Mouse (Mus musculus) limb, embryonic 11.5 days (tissue): ENCODE data around the gene Ntn5. TPM values are rescaled to one million over a fixed set of nuclear protein-coding genes. Genes with fewer than 3 reads are reported as not detected.
A peak's percentile ranks its signal among the peaks of the same experiment; 100 is the strongest.
"Not testable (repeated sequence)": the region's sequence is repeated elsewhere in the genome, so short reads cannot be mapped to it uniquely, and the experiment has no call there.

Source experiments
- ATAC-seq: fragments of 200-750 bp; cut with Nextera tagmentation; 2 replicates; pipeline ENCODE4 v1.8.0; 2017; ENCODE audit warnings: low read depth; ENCODE audit not compliant: insufficient number of reproducible peaks, low FRiP score, low TSS enrichment
- DNase-seq: peaks from one replicate; pipeline ENCODE4 v3.0.0-alpha.2; 2015; ENCODE audit warnings: low spot score
- H3K27ac ChIP-seq: fragments of 300-500 bp; sonication (generic); replicated peaks from 2 replicates; pipeline ENCODE4 v1.5.1; 2014; ENCODE audit warnings: low read depth, mild to moderate bottlenecking, low read length
- H3K27me3 ChIP-seq: fragments of 300-500 bp; sonication (generic); 2 replicates; pipeline ENCODE4 v1.6.1; 2014; ENCODE audit warnings: mild to moderate bottlenecking, low read length, mixed read lengths; ENCODE audit not compliant: control insufficient read depth, insufficient read depth
- H3K36me3 ChIP-seq: fragments of 300-500 bp; sonication (generic); 2 replicates; pipeline ENCODE4 v1.6.1; 2014; ENCODE audit warnings: mild to moderate bottlenecking, low read length, moderate library complexity, mixed read lengths; ENCODE audit not compliant: control insufficient read depth, insufficient read depth
- H3K4me1 ChIP-seq: fragments of 300-500 bp; sonication (generic); 2 replicates; pipeline ENCODE4 v1.6.1; 2014; ENCODE audit warnings: low read length, mixed read lengths; ENCODE audit not compliant: control insufficient read depth, insufficient read depth
- H3K4me2 ChIP-seq: fragments of 300-500 bp; sonication (generic); 2 replicates; pipeline ENCODE4 v1.6.1; 2014; ENCODE audit warnings: low read depth, mild to moderate bottlenecking, moderate library complexity; ENCODE audit not compliant: severe bottlenecking
- H3K4me3 ChIP-seq: fragments of 300-500 bp; sonication (generic); 2 replicates; pipeline ENCODE4 v1.5.1; 2014; ENCODE audit warnings: low read depth, low read length
- H3K9ac ChIP-seq: fragments of 300-500 bp; sonication (generic); 2 replicates; pipeline ENCODE4 v1.6.1; 2014; ENCODE audit warnings: mild to moderate bottlenecking, low read length
- H3K9me3 ChIP-seq: fragments of 300-500 bp; sonication (generic); 2 replicates; pipeline ENCODE4 v1.6.1; 2016; ENCODE audit warnings: low read length; ENCODE audit not compliant: control insufficient read depth
- WGBS: fragments of 180-500 bp; shearing (Covaris S2); extraction: QIAGEN DNeasy Blood & Tissue Kit; methylation state at CpG from one replicate; pipeline ENCODE4 v1.1.7; 2014; 5-methylcytosine and 5-hydroxymethylcytosine counted together
- polyA plus RNA-seq: library from polyadenylated mRNA; unstranded; fragments of >200 nt; fragmentation: Nextera tagmentation; extraction: Ambion mirVana; gene quantifications from 2 replicates; pipeline ENCODE4 v1.2.1, GENCODE M21; 2014

Gene Ntn5
- polyA plus RNA-seq, 1 experiment from 2014 or later: 0.24 TPM

- no peak for DNase-seq
- H3K9ac ChIP-seq: no peak overlapping the region
- H3K4me1 ChIP-seq: peaks cover 3% of the 10 kb centered on the region
- H3K36me3 ChIP-seq: no peaks in the 10 kb centered on the region
- no peak for ATAC-seq
- no peak overlapping the region for H3K4me3 ChIP-seq
- WGBS: 75% methylated on average over 8 of the region's 8 CpGs
- H3K9me3 ChIP-seq: no peaks in the 10 kb centered on the region
- no peak overlapping the region for H3K4me2 ChIP-seq
- H3K27ac ChIP-seq: no peak overlapping the region
- H3K27me3 ChIP-seq: no peaks in the 10 kb centered on the region
Observed at GRCm38 (mm10) chr7:45649351-45649750, 34.5 kb upstream of the Ntn5 start.

- H3K9me3 ChIP-seq, H3K27me3 ChIP-seq, H3K4me3 ChIP-seq, H3K4me1 ChIP-seq, H3K9ac ChIP-seq, ATAC-seq, H3K36me3 ChIP-seq, H3K4me2 ChIP-seq, H3K27ac ChIP-seq, DNase-seq: not testable (repeated sequence)
- 92% methylated on average over 19 of the region's 20 CpGs for WGBS
Observed at GRCm38 (mm10) chr7:45650484-45650883, 33.3 kb upstream of the Ntn5 start.

- no peaks in the 10 kb centered on the region; the same call in 1 of the 2 replicates for H3K9me3 ChIP-seq
- H3K4me3 ChIP-seq: no peak overlapping the region
- WGBS: 33% methylated on average over 17 of the region's 17 CpGs
- no peaks in the 10 kb centered on the region for H3K36me3 ChIP-seq
- no peaks in the 10 kb centered on the region for H3K27me3 ChIP-seq
- 0 out of 2 replicates have a peak overlapping the region, but pooled peaks have one; percentile 13 for H3K9ac ChIP-seq
- DNase-seq: peak; percentile 30
- peak overlapping the region; percentile 28; the same call in 1 of the 2 replicates for H3K4me2 ChIP-seq
- ATAC-seq: no peak
- no peaks in the 10 kb centered on the region; the same call in 1 of the 2 replicates for H3K4me1 ChIP-seq
- no peak overlapping the region for H3K27ac ChIP-seq
Observed at GRCm38 (mm10) chr7:45654424-45655047, 29.3 kb upstream of the Ntn5 start.

- H3K9ac ChIP-seq: no peak overlapping the region
- H3K4me3 ChIP-seq: no peak overlapping the region
- DNase-seq (no peak), ATAC-seq (no peak)
- no peaks in the 10 kb centered on the region for H3K36me3 ChIP-seq
- no peak overlapping the region for H3K4me2 ChIP-seq
- no peaks in the 10 kb centered on the region for H3K27me3 ChIP-seq
- H3K4me1 ChIP-seq: no peaks in the 10 kb centered on the region
- 82% methylated on average over 11 of the region's 11 CpGs for WGBS
- no peaks in the 10 kb centered on the region; the same call in 1 of the 2 replicates for H3K9me3 ChIP-seq
- H3K27ac ChIP-seq: no peak overlapping the region
Observed at GRCm38 (mm10) chr7:45660746-45661478, 22.9 kb upstream of the Ntn5 start.

- H3K4me1 ChIP-seq, H3K9me3 ChIP-seq, DNase-seq, H3K27me3 ChIP-seq, H3K36me3 ChIP-seq, H3K9ac ChIP-seq, H3K4me3 ChIP-seq, H3K27ac ChIP-seq, H3K4me2 ChIP-seq, ATAC-seq: not testable (repeated sequence)
- 85% methylated on average over 6 of the region's 6 CpGs for WGBS
Observed at GRCm38 (mm10) chr7:45661702-45662101, 22.1 kb upstream of the Ntn5 start.

- DNase-seq (no peak), ATAC-seq (no peak)
- Histone ChIP-seq H3K27ac (no peak overlapping the region), H3K9ac (no peak overlapping the region), H3K4me3 (no peak overlapping the region), H3K4me2 (no peak overlapping the region), H3K9me3 (no peaks in the 10 kb centered on the region), H3K27me3 (no peaks in the 10 kb centered on the region), H3K4me1 (no peaks in the 10 kb centered on the region), H3K36me3 (no peaks in the 10 kb centered on the region)
- 47% methylated on average over 13 of the region's 13 CpGs for WGBS
Observed at GRCm38 (mm10) chr7:45665303-45666138, 18.3 kb upstream of the Ntn5 start.

- H3K9ac ChIP-seq: no peak within 1 kb of the TSS
Observed at GRCm38 (mm10) chr7:45666161-45666560, 17.7 kb upstream of the Ntn5 start, which contains the start of gene Fut2. Gene Fut2, minus strand, starts transcription at chr7:45666394.

GRCm38 (mm10) chr7:45667761-45668160 is 16.1 kb upstream of the Ntn5 start:
- H3K4me3 ChIP-seq: no peak overlapping the region
- no peaks in the 10 kb centered on the region for H3K27me3 ChIP-seq
- DNase-seq (no peak), ATAC-seq (no peak)
- WGBS: 79% methylated on average over 14 of the region's 14 CpGs
- H3K4me1 ChIP-seq: no peaks in the 10 kb centered on the region
- H3K27ac ChIP-seq: no peak overlapping the region
- no peaks in the 10 kb centered on the region for H3K36me3 ChIP-seq
- H3K4me2 ChIP-seq: no peak overlapping the region
- no peak overlapping the region for H3K9ac ChIP-seq
- no peaks in the 10 kb centered on the region for H3K9me3 ChIP-seq

More at GRCm38 (mm10) chr7:45666161-45666560, 17.7 kb upstream of the Ntn5 start, which contains the start of gene Fut2:
- Histone ChIP-seq H3K9me3 (no peaks in the 10 kb centered on the region), H3K4me2 (no peak within 1 kb of the TSS), H3K27ac (no peak within 1 kb of the TSS), H3K36me3 (no peaks in the 10 kb centered on the region), H3K4me1 (no peaks in the 10 kb centered on the region), H3K4me3 (no peak within 1 kb of the TSS), H3K27me3 (no peaks in the 10 kb centered on the region)
- ATAC-seq: no peak
- 84% methylated on average over 7 of the region's 7 CpGs for WGBS
- no peak for DNase-seq
